Mouse (Mus musculus) common myeloid progenitor, adult 5-6 weeks (primary cell): ENCODE measurements around the gene St3gal4. TPM values are rescaled to one million over a fixed set of nuclear protein-coding genes. Genes with fewer than 3 reads are reported as not detected.

Experiments
- ATAC-seq: replicated peaks from 2 replicates; pipeline ENCODE4 v1.8.0; 2016; ENCODE audit warnings: low read depth, mild to moderate bottlenecking, moderate TSS enrichment, inconsistent platforms; ENCODE audit not compliant: poor library complexity, severe bottlenecking
- total RNA-seq: library from RNA; stranded (forward); fragments of 200-1000, 187-1606 nt; gene quantifications from 2 replicates; pipeline ENCODE4 v1.2.3, GENCODE M21; 2017

Gene St3gal4
- total RNA-seq, 1 experiment from 2014 or later: 26.5 TPM

DNA sequence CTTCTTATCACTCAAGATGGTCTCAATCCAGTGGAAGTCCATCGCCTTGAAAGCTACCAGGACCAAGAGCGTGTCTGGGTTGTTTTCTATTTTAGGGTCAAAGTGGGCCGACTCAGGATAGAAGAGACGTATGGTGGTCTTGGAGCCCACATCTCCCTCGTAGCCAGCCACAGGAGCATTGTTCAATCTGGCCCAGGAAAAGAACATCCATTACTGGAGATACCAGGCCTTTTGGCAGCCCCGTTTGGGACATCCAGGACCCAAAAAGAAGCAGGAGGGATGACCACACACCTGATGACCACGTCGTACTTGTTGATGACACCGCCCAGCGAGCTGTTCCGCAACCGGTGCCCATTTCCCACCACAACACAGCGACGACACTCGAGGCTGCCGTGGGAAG is 66.0 kb downstream of the St3gal4 start:
- no peak for ATAC-seq

DNA sequence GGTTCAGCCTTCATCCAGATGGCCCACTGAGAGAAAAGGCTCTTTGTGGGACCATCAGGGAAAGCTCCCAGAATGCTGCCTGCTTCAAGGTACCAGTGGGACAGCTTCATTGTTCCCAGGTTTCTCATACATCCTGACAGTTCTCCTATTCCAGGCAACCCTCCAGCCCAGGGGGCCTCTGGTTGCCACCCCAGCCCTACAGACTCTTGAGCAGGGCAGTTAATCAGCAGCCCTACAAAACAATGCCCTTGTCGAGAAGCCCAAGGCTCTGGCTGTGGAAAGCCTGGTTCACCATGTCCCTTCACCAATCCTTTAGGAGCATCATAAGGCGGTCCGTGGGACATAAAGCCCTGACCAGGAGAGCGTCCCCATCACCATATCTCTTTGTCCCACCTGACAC is 66.4 kb downstream of the St3gal4 start:
- ATAC-seq: no peak

DNA sequence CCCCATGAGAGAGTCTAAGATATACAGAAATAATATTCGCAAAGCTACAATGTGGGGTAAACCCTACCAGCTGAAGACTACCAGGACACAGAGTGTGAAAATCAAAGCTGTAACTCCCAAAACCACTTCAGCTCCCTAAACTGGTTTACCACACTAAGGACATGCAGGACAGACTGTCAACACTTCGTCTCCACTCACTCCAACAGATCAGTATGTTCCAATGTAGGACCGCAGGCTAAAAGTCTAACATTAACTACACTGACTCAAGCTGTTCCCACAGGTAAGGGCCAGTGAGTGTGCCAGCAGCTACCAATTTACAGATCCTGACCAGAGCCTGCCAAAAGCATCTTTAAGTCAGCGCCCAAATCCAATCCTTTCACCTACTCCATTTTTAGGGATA is 67.4 kb downstream of the St3gal4 start:
- no peak for ATAC-seq

DNA sequence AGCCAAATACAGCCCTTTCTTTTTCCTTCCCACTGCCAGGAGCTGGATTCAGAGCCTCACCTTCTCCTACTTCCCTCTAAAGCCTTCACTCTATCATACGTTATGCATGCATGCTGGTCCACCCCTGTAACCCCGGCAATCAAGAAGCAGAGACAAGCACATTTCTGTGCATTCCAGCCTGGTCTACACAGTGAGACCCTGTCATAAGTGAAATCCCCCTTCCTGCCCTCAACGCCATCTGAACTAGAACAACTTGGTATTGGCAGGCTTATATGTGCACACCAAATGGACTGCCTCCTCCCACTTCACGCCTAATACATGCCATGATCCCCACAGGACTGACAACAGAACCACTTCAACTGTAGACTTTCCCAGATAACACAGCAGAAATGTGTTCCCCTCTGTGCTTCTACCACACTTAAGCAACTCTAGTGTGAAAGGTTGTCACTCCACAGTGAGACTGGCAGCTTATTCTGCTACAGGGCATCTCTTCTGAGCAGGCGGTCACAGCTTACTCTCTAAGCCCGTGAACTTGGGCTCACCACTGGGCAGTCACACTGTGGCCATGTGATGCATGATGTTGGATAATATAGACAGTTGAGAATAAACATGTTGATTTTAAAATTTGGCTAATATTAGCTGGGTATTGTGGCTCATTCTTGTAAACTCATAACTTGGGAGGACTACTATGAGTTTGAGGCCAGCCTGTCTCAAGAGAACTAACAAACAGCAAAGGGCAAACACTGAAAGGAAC is 68.2 kb downstream of the St3gal4 start:
- ATAC-seq: no peak

DNA sequence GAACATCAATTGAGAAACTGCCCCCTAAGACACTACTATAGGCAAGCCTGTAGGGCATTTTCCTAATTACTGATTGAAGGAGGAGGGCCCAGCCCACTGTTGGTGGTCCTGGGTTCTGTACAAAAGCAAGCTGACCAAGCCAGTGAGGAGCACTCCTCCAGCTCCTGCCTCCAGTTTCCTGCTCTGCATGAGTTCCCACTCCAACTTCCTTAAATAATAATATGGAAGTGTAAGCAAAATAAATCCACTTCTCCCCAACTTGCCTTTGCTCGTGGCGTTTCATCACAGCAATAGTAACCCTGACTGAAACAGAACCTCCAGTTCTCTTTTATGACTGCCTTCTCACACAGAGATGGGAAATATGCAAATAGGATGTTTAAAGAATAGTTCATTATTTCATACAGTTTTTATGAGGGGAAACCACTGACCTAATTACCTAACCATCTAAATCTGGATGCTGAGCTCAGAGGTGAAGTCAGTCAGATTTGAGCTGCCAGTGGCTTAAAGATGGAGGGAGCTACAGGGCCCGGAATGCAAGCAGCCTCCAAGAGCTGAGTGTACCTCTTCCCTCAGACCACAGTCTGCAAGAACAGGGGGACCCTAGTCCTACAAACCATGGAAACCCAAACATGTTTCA is 69.1 kb downstream of the St3gal4 start:
- ATAC-seq: no peak

DNA sequence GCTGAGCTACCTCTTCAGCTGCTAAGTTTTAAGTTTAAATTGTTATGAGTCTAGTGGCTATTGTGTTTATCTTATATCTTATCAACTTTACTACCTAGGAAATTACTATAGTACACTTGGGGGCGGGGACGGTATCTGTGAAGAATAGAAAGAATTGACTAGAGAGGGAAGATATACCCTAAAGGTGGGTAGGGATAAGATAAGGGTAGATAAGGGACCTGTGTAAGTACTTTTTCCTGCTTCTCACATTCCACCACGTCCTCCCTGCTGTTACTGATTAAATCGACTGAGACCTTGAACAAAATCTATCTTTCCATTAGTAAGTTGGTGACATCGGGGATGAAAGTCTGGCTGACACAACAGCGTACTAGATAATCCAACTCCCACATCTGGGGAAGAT is 70.6 kb downstream of the St3gal4 start:
- ATAC-seq: no peak

DNA sequence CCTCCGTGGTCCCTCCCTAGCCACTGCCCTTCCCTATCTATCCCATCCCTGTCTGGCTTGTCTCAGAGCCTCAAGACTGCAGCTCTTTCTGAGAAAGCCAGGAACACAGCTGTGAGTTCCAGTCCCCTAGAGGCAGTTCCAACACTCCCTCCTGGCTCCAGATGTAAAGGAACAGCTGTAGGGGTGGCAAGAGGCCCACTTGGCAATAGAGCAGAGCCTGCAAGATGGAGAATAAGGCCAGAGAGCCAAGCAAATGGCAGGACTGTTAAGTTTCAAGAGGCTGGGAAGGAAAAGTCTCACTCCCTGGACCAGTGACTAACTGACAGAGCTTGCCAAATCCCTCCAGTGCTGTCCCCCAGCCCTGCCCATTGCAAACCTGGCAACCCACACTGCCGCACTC is 73.3 kb downstream of the St3gal4 start:
- no peak for ATAC-seq

DNA sequence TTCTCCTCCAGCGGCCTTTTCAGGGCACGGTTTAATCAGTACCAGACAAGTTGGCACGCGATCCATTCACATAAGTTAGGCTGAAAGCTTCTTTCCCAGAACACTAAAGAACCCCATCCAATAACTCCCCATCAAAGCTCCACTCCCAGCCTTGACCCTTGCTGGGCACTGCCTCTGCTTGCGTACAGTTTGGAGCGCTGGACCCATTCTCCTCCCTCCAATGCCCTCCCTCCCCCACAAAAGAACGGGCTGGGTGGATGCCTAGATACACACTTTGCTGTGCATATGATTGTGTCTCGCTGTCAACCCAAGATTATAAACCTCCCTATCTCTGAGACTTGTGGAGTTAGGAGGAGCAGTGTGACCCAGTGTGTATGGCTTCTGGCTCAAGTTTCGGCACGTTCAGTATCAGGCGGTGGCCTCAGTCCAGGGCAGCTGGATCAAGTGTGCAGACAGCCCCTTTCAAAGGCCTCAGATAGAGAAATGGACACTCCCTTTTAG is 74.0 kb downstream of the St3gal4 start:
- peak; percentile 37 for ATAC-seq

DNA sequence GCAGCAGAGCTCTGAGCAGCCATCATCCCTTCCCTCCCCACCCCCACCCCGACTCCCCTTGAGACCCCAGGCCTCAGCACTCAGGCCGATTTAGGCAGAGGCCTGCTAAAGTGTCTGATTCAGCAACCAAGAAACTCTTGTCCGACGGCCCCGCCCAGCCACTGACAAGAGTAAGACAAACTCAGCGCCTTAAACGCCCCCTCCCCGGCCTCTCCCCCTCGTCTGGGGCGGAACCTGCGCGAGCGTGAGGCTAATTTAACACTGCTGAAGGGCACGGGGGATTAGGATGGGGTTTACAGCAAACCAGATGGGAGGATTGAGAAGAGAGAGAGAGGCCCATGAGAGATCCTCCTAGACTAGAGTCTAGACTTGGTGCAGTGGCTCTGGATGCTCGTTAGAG is 74.6 kb downstream of the St3gal4 start:
- no peak for ATAC-seq

DNA sequence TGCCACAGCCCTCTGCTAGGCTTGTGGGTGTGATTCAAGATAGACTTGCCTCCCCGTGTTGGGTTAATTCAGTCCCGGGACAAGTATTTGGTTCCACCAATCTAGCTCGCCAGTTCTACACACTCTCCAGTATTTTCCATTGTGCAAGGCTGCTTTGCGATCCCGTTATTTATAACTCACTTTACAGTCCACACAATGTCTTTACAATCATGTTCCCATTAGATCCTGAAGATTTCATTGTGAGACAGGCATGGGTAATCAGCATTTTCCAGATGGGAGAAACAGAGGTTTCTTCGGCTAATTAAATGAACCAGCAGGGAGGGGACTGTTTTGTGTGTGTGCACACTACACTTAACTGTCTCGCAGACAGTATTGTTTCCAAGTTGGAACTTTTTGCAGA is 75.4 kb downstream of the St3gal4 start:
- no peak for ATAC-seq

DNA sequence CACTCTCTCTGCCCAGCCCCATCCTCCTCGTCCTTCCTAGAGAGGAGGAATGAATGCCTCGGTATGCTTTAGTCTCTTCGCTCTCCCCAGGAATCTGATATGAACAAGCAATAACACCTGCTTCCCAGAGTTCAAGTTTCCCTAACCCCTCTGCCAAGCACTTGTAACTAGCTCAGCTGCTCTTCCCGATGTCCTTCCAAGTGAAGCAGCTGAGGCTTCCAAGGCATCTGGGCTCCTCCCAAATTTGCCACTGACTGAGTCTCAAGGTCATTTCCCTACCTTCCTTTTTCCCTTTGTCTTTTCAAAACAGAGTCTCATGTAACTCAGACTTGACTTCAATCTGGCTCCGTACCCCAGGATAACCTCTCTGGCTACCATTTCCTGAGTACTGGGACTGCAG is 77.6 kb downstream of the St3gal4 start:
- no peak for ATAC-seq

DNA sequence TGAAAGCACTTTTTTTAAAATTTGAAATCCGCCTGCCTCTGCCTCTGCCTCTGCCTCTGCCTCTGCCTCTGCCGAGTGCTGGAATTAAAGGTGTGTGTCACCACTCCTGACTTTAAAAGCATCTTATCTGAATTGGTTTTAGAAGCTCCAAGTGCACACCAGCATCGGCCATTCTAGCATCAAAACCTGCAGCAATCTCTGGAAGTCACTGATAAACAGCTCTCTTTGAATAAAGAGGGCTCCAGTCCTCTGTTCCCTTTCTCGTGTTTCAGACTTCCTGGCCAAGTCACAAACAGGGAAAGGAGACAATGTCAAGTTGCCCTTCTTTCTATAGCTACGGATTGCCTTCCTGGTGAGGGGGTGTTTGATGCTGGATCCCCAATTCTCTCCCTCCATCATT is 79.2 kb downstream of the St3gal4 start:
- ATAC-seq: no peak

DNA sequence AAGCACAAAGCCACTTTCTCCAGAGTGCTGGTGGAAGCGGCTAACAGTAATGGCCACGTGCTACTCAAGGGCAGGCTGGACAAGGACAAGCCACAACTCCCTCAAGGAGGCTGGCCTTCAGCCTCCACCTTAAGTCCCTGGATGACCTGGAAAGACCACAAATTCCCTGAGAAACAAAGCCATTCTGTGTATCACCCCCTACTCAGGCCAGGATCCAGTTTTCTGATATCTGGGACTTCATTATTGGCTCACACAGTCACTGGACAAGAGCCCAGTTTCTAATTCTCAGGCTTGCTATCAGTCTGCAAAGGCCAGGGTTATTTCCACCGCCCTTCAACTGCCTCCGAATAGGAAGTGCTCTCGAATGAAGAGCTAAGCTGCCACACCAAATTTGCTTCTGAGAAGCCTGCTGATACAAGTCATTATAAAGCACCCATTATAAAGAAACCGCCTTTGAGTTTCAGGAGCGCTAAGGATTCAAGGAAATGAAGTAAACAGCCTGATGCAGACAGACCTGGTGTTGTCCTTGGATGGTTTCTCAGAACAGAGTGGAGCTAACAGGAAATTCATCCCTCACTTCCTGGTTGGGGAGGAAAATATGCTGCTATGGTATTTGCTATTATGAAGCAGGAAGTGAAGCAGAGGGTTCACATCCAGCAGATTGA is 80.0 kb downstream of the St3gal4 start:
- ATAC-seq: peak; percentile 37

DNA sequence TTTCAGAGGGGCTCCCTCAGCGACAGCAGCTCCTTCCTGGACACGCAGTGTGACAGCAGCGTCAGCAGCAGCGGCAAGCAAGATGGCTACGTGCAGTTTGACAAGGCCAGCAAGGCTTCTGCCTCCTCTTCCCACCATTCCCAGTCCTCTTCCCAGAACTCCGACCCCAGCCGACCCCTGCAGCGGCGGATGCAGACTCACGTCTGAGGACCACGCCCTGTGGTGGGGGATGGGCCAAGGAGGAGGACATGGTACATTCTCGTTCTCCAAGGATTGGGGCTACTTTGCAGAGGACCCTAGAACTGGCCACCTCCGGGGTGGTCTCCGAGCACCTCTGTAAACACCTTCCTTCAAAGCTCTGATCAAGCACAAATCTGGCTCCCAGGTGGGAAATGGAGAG is 84.0 kb downstream of the St3gal4 start:
- ATAC-seq: no peak

DNA sequence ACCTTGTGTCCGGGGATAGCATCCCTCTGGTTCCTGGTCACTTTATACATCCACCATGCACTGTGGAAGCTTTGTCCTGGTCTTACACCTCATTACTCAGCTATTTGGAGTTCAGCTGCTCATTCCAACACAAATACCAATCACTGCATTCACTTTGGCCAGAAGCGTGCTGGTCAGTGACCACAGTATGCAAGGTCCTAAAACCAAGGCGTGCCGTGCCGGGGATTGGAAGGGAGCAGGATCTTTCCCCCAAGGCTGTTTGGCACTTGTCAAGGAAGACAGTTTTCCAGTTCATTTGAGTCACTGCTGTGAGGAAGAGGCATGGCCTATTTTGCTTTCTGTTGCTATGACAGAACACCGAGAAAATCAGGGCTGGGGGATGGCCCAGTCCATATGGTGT is 86.6 kb downstream of the St3gal4 start:
- no peak for ATAC-seq

DNA sequence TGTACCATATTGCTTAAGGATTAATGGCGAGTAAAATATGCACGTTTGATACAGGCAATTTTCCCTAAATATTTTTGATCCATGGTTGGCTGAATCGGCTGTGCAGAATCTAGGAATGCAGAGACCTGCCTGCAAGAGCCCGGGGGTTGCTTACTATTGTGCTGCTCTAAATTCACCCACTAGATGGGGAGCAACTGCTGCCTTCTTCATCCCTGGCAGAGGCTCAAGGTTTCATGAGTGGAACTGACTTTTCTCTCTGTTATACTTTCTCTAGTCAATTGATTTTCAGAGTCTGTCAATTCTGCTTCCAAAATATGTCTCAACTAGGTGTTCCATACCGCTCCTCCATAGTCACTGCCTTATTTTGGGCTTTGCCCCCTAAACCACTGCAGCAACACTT is 88.2 kb downstream of the St3gal4 start:
- ATAC-seq: 0 out of 2 replicates have a peak, but pooled peaks have one; percentile 41

DNA sequence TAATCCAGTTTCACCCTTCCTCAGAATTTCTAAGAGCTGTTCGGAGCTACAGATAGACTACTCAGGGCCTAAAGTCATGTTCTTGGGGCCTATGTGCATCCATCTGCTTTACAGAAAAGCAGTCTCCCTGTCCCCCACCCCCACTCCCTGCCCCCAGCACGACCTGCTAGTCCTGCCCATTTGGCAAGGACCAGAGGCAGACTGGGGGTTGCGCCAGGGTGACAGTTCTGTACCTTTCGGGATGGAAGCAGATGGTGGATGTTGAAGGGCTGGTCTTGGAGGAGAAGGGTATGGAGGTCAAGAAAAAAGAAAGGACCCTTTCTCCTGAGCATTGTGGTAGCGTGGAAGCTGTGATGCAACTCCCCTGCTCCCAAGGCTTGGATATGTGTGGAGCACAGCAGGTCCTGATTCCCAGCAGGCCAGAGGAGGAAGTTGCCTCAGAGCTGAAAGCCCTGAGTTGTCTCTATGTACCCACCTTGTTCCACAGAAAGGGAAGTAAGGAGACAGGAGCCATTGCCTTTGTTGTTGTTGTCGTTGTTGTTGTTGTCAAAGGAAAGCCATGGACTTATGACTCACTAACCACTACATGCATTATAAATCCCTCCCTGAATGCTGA is 91.6 kb downstream of the St3gal4 start:
- ATAC-seq: no peak

DNA sequence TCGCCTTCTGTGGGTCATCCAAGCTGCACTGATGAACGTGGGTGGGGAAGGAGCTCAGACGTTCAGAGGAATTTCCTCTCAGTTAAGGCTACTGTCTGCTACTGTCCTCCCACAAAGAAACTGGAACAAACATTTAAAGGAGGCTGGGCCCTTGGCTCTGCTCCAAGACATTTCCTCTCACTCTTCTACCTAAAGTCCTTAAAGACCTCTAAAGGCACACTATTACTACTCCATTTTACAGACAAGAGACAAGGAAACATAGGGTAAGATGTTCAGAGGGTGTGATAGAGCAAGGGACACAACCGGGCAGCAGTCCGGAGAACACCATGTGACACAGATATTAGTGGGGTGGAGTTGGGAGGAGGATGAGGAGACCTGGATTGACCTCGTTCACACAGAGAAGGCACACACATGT is 92.2 kb downstream of the St3gal4 start:
- no peak for ATAC-seq

DNA sequence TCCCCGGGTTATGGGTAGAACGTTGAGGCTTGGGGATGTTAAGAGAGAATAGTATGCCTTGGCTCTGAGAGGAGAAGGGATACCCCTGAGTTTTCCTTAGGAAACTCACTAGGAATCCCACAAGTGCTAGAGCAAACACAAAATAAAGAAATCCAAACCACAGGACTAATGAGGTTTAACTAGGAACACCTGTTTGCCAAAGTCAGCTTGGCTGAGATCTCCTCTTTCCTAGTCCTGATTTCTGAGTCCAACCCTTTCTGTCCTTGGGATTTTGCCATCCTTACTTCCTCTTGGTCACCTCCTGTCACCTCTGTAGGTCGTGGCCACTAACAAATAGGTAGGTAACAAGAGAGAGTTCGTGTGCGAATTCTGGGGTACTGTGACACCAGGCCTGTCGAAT is 92.8 kb downstream of the St3gal4 start:
- no peak for ATAC-seq

DNA sequence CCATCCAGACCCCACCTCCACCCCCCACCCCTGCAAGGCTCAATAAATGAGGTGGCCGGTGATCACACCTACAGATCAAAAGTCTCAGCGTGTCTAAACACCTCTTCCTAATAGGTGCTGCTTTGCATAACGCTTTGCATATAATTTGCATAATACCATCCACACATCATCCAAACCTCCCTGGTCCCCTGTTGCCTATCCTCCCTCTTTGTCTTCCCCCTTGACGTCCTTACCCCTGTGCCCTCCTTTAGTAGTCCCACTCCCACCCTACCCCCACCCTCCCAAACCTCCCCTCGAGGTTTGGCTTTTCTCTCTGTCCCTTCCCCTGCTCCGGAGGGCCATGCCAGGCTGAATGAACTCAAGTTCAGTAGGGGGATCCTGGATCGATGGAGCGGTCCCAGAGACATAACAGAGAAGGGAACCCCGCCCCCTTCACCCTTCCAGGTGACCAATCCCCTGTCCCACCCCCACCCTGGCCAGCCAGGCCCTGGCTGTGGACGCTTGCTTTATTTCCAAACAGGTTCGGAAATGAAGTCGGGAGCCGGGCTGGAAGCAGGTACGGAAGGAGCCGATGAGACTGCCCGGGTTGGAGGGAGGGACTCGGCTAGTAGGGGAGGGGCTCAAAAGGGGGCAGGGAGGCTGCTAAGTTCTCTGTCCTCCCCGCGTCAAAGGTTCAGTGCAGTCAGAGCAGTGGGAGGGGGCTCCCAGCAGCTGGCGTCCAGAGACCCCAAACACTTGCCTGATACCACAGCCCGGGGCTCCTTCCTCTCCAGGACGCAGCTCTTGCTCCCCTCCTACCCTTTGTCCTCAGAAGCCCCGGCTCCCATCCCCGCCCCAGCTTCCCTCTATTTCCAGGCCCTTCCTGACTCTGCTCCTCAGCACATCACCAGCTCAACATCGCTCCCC is 94.2 kb downstream of the St3gal4 start:
- ATAC-seq: no peak
